Mouse (Mus musculus) kidney, postnatal 10 days (tissue): ENCODE results near the gene Abca7.
A peak's percentile ranks its signal among the peaks of the same experiment; 100 is the strongest.
"Not testable (repeated sequence)": the region's sequence is repeated elsewhere in the genome, so short reads cannot be mapped to it uniquely, and the experiment has no call there.

Source experiments
- DNase-seq: peaks from one replicate; pipeline ENCODE4 v3.0.0; 2021; ENCODE audit warnings: mixed read lengths

The Abca7 gene

GRCm38 (mm10) chr10:80024229-80025043 lies 28.1 kb downstream of the Abca7 start:
- no peak for DNase-seq

DNA sequence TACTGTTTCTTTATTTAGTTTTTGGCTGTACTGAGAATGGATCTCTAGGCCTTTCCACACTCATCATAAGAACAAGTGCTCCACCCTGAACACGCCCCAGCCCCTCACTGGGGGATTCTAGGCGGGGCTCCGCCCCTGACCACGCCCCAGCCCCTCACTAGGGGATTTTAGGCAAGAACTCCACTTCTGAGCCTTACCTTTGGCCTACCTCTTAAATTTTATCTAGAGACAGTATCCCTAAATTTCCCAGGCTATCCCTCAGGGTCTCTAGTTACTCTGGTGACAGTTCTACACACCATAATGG lies 28.7 kb downstream of the Abca7 start:
- no peak for DNase-seq

DNA sequence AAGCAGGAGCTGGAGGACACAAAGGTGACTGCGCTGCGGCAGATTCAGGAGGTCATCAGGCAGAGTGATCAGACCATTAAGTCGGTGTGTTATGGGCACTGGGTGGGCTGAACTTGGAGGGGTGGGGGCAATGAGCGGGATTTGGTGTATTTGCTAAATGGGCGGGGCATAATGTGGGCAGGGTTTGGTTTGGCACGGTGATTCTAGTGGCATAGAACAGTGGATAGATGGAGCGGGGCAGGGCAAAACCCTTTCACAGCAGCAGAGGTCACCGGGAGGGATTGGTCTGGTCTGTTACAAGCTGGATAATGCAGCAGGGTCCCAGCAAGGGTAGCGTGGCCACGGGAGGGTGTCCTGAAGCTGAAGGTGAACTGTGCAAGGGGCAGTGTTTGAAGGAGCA lies 29.2 kb downstream of the Abca7 start:
- DNase-seq, result no peak

DNA sequence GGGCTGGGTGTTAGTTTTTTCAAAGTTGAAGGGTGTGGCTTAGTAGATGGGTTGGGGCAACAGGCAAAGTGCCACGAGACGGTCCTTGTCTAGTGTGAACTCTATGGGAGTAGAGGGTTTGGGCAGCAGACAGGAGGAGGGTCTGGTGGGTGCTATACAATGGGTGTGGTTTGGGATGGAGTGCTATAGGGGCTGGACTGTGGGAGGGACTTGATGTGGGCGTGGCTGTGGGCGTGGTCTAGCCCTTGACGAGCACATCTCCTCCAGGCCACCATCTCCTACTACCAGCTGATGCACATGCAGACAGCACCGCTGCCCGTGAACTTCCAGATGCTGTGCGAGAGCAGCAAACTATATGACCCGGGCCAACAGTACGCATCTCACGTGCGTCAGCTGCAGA lies 29.6 kb downstream of the Abca7 start:
- no peak for DNase-seq

- no peak for DNase-seq
Measured at GRCm38 (mm10) chr10:80027681-80028520, 31.6 kb downstream of the Abca7 start.

DNA sequence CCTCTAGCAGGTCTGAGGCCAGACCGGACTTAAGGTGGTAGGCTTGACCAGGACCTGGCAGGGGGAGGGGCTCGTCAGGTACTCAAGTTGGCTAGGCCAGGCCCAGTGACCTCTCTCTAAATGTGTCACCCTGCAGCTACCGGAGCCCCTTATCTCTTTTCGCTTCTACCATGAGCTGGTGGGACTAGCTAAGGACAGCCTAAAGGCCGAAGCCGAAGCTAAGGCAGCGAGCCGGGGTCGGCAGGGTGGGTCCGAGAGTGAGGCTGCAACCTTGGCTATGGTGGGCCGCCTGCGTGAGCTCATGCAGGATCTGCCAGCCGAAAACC lies 32.2 kb downstream of the Abca7 start:
- DNase-seq, result no peak

- DNase-seq, result no peak
Measured at GRCm38 (mm10) chr10:80030191-80030590, 33.9 kb downstream of the Abca7 start.

DNA sequence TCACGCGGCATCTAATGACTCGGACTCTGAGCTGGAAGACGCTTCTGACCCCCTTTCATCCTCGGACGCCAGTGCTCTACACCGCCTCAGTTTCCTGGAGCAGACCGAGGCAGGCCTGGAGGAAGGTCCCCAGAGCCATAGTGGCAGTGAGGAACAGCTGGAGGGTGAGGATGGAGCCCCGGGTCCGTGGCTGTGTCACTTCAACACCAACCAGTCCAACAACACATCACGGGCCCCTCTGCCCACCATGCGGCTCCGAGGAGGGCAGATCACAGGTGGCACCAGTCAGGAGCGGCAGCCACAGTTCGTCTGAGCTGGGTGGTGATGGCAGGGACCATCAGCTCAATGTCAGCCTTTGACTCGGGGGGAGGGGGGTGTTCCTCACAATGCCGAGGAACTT lies 34.4 kb downstream of the Abca7 start:
- DNase-seq, result no peak

- DNase-seq, result peak; percentile 77
Measured at GRCm38 (mm10) chr10:80032799-80033480, 36.6 kb downstream of the Abca7 start.

DNA sequence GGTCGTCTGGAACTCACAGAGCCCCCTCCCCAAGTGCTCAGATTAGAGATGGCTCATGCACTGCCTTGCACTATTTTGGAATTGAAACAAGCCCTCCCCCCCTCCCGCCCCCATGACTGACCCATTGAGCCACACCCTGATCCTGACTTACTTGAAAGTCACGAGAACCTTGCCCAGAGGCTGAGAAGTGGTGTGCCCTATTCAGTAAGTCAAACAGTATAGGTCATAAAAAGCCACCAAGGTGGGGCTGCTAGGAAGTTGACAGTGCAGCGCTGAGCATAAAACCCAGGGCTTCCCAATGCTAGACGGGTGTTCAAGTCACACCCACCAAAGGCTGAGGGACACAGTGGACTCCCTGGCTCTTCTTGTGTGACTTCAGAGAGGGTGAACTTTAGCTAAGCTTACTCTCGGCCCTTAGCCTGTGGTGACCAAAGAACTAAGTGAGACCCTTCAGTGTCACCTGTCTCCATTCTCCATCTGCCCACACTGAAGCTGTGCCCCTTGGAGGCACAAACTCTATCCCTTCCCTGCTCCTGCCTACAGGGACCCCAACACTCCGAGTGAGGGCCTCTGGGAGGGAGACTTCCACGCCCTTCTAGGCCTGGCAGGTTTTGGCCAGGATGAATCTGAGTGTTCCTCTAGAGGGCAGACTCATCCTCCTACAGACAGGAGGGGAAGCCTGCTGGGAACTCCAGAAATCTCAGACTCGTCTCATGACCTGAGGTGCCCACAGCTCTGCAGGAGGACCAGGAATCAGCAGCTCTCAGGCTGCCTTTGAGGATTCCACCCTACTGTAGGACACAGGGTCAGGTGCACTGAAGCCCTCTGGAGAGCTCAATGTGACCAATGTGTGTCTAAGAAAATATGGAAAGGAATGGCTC lies 37.5 kb downstream of the Abca7 start:
- peak; percentile 66 for DNase-seq

- no peak for DNase-seq
Measured at GRCm38 (mm10) chr10:80035148-80035547, 38.9 kb downstream of the Abca7 start.

DNA sequence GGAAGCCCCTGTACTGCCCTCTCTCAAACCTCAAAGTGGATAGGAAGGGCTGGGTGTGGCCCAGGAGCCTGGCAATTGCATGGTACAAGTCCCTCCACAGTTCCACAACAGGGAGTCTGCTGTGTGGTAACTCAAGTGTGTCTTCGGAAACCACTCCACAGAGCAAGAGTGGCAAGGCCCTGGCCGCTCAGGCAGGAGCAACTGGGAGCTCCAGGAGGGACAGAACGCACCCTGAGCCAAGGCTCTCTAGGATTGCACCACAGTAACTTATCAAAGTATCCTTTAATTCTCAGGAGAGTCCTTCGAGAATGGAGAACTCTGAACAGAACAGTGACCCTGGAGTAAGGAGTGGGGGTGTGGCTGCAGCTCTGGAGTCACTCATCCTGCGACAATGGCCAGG lies 39.4 kb downstream of the Abca7 start:
- DNase-seq, result no peak

DNA sequence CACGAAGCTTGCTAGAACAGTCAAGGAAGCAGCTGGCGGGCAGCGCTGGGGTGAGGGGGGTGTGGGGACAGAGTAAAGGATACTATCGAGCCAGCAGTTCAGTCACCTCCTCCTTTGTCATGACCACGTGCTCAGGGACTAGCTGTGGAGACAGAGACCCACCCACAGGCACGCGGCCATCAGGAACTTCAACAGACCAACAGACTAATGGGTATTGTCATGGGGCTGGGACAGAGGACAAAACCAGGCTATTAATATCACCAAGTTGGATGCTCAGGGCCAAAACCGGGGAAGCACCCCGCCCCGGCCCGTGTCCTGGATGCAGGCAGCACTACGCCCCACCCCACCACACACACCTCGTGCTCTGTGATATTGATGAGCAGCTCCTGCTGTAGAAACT lies 40.5 kb downstream of the Abca7 start:
- DNase-seq, result no peak

DNA sequence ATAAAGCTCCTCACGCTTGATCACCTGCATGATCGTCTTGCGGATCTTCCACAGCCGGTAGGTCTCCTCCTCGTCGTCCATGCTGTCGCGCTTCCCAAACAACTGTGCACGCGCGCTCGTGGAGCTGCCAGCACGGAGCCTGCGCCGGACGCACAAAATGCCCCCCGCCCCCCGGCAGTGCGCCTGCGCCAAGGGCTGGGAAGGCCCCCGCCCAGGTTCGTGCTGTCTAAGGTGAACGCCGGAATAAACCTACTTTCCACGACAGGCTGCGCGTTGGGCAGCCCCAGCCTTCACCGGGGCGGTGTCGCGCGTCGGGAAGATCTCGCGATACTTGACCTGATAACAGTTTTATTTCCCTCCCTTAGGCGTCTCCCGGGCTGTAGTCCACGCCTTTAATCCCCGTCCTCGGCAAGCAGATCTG lies 43.3 kb downstream of the Abca7 start, which contains the start of gene Polr2e:
Gene Polr2e (minus strand): TSS at position 237 of the 421 bp plus-strand sequence.
- DNase-seq, result peak; percentile 97

DNA sequence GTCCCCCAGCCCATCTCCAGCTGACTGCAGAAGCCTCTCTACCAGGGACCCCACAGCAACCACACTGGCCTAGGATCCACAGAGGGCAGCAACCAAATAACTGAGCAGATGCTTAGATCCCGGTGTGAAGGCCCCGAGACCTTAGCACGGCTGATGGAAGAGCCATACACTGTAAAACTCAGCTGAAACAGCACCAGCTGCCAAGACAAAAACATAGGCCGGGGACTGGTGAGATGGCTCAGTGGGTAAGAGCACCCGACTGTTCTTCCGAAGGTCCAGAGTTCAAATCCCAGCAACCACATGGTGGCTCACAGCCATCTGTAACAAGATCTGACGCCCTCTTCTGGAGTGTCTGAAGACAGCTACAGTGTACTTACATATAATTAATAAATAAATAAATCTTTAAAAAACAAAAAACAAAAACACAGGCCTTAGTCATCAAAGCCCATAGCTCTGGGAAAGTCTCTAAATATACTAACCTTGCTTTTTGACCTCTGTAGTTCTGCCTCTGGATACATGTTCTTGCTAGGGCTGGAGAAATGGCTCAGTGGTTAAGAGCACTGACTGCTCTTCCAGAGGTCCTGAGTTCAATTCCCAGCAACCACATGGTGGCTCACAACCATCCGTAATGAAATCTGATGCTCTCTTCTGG lies 45.2 kb downstream of the Abca7 start:
- not testable (repeated sequence) for DNase-seq

- no peak for DNase-seq
Measured at GRCm38 (mm10) chr10:80044087-80044486, 47.8 kb downstream of the Abca7 start.

DNA sequence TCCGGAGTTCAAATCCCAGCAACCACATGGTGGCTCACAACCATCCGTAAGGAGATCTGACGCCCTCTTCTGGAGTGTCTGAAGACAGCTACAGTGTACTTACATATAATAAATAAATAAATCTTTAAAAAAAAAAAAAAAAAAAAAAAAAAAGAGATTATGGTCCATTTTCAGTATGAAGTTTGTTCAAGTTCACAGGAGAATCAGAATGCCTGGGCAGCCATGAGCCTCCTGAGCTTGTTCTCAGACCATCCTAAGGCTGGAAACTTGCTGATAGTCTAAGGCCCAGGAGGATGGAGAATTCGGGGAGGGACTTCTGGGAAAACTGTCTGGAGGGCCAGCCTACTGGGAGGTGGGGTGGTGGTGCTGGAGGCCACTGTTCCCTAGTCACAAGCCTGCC lies 49.1 kb downstream of the Abca7 start:
- not testable (repeated sequence) for DNase-seq

- DNase-seq, result no peak
Measured at GRCm38 (mm10) chr10:80045766-80046165, 49.5 kb downstream of the Abca7 start.

GRCm38 (mm10) chr10:80047041-80047565 lies 50.8 kb downstream of the Abca7 start, which contains the start of gene Gpx4:
Gene Gpx4 (plus strand): TSS chr10:80047166.
- DNase-seq, result no peak

- no peak for DNase-seq
Measured at GRCm38 (mm10) chr10:80048396-80048795, 52.1 kb downstream of the Abca7 start.

DNA sequence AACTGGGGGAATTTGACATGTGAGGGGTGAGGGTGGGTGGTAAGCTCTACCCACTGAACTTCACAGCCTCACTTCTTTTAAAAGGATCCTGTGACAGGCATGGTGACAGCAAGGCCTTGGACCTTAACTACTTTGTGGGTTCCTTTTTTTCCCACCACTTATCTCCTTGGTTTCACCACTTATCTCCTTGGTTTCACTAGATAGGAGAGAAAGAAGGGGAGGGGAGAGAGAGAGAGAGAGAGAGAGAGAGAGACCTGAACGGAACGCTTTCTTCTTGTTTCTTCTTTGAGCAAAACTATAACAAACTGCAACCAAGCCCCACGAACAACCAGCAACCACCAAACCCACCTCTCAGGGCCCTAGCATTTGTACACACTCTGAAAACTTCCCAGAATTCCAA lies 52.5 kb downstream of the Abca7 start:
- DNase-seq, result no peak

DNA sequence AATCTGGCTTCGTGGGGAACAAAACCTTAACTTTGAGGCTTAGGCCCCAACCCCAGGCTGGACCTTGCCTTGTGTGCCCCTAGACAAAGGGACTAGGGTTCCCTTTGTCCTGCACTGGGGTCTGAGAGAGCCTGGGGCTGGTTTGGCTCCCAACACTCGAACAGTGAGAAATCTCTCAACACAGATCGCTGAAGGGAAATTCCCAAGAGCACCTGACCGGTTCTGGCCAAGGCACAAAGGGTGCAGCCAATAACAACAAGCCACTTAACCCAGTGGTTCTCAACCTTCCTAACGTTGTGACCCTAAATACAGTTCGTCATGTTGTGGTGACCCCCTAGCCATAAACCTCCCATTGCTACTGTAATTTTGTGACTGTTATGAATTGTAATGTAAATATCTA lies 54.0 kb downstream of the Abca7 start:
- DNase-seq, result no peak
